Mouse (Mus musculus) C2C12 (cell line): ENCODE measurements at regions not wholly inside any gene's neighbourhood (a gene's known extent, or its start where the extent isn't known, plus 50 kb on each side); places are given as distances from the start of the nearest gene placed in this dataset.

Experiments
- CTCF ChIP-seq: IDR thresholded peaks from one replicate; pipeline ENCODE4 v1.5.1; 2011; ENCODE audit not compliant: control insufficient read depth, insufficient read depth, insufficient read length
- MYOG ChIP-seq: IDR thresholded peaks from one replicate; pipeline ENCODE4 v1.6.1; 2011; ENCODE audit not compliant: control insufficient read depth, insufficient read length; ENCODE audit errors: extremely low read depth

DNA sequence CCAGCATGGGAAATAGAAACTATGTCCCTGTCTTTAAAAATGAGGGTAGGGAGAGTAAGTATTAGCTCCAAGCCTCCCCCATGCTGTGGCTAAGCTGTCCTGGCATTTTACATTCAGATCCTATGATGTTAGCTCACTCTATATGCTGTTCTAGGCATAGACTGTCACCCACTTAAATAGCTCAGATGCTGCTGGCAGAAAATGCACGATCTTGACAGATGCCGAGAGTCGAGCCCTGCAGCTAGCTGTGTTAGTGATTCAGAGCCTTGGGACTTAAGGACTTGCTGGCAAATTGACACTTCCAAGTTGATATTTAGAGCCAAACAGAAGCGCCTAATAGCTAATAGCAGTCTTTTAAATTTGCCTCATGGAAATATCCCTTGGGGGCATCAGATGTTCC, 399.9 kb downstream of the Tmem132b start:
- TF ChIP-seq CTCF (no peak), MYOG (no peak)
